Mouse (Mus musculus): ENCODE data around the gene Fto.

Gene Fto

GRCm38 (mm10) chr8:91561241-91561640 lies 247.9 kb downstream of the Fto start:
- in situ Hi-C loops (cut with MboI; ENCODE audit: low pct_unique_long_range_greater_than_20kb in 1 of 2, low sequenced_read_pairs in 2 of 2, unreplicated experiment in 1 of 2): no loop called here

DNA sequence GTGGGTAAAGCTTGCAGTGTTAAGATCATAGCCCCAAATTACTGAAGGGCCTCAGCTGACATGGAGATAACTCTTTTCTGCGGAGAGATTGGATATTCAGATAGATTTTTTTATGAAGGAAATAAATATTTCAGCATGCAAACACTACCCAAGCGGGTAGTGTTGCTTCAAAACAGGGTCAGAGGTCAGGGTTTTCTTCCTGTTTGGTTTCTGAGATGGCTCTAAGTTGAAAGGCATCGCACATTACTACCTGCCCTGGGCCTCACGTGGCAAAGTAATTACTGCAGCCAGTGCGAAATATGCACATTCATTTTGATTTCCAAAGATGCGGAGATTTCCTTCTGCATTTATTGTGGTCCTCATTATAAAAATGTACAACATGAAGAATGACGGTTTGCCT lies 249.3 kb downstream of the Fto start:
- in situ Hi-C loops (cut with MboI; ENCODE audit: low pct_unique_long_range_greater_than_20kb in 1 of 2, low sequenced_read_pairs in 2 of 2, unreplicated experiment in 1 of 2): no loop called here

DNA sequence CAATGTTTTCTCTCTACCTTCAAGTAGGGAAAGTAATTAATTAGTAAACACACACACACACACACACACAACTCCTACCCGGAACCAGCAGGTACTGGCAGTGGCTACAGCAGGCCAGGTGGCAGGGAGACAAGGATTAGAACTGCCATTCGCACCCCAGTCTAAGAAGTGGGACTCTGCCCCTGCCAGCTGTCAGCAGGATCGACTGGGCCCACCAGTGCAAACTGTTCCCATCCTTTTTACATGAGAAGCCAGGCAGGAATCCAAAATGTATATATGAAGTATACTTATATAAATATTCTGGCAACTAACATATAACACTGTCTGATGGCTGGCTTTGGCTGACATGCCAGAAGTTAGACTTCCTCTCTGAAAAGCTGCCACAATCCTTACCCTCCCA lies 250.0 kb downstream of the Fto start:
- in situ Hi-C loops (cut with MboI; ENCODE audit: low pct_unique_long_range_greater_than_20kb in 1 of 2, low sequenced_read_pairs in 2 of 2, unreplicated experiment in 1 of 2): no loop called here

DNA sequence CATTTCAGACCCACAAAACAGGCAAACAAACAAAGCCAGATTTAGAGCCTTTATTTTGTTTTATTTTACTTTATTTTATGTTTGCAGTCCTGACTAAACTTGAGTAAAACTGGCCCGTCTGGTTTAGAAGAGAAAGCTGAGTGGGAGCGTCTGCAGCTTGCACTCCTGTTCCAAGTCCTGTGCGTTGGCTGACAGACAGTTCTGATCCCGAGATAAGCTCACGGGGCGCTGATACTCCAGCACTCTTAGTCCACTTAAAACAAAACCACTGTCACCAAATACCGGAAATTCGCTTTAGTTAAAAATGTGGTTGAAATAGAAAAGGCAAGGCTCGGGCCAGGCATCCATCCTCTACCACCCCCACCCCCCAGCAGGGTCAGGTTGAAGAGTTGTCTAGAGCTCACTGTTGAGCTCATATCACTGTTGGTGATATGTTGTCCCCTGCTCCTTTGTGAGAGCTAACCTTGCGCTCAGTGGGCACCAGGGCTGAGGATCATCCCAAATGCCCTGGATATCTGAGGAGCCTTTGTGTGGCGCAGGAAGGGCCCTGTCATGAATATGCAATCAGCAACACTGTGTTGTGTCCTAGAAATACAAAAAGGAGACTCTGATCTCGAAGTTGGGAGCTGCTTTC lies 252.7 kb downstream of the Fto start:
- in situ Hi-C loops (cut with MboI; ENCODE audit: low pct_unique_long_range_greater_than_20kb in 1 of 2, low sequenced_read_pairs in 2 of 2, unreplicated experiment in 1 of 2): no loop called here

DNA sequence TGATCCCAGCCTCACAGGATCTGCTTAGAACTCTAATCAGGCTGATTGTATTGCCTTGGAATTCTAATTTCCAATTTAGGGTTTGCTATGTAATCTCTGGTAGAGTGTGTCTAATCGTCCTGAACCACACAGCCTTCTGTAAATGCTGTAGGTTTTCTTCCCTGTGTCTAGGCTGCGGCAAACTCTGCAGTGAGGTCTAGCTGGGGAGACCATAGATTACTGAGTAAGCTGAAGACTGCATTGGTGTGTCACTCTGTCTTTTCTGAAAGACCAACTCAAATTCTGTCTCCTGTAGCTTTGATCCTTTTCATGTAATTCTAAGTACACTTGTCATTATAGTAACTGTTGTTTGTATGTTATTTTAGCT lies 253.2 kb downstream of the Fto start:
- in situ Hi-C loops (cut with MboI; ENCODE audit: low pct_unique_long_range_greater_than_20kb in 1 of 2, low sequenced_read_pairs in 2 of 2, unreplicated experiment in 1 of 2): no loop called here

GRCm38 (mm10) chr8:91569874-91570273 lies 256.5 kb downstream of the Fto start:
- in situ Hi-C loops (cut with MboI; ENCODE audit: low pct_unique_long_range_greater_than_20kb in 1 of 2, low sequenced_read_pairs in 2 of 2, unreplicated experiment in 1 of 2): no loop called here

- in situ Hi-C loops (cut with MboI; ENCODE audit: low pct_unique_long_range_greater_than_20kb in 1 of 2, low sequenced_read_pairs in 2 of 2, unreplicated experiment in 1 of 2): no loop called here
Measured at GRCm38 (mm10) chr8:91570809-91571208, 257.5 kb downstream of the Fto start.

GRCm38 (mm10) chr8:91571978-91572377 lies 258.7 kb downstream of the Fto start:
- in situ Hi-C loops (cut with MboI; ENCODE audit: low pct_unique_long_range_greater_than_20kb in 1 of 2, low sequenced_read_pairs in 2 of 2, unreplicated experiment in 1 of 2): no loop called here

- in situ Hi-C loops (cut with MboI; ENCODE audit: low pct_unique_long_range_greater_than_20kb in 1 of 2, low sequenced_read_pairs in 2 of 2, unreplicated experiment in 1 of 2): no loop called here
Measured at GRCm38 (mm10) chr8:91572630-91573029, 259.3 kb downstream of the Fto start.

DNA sequence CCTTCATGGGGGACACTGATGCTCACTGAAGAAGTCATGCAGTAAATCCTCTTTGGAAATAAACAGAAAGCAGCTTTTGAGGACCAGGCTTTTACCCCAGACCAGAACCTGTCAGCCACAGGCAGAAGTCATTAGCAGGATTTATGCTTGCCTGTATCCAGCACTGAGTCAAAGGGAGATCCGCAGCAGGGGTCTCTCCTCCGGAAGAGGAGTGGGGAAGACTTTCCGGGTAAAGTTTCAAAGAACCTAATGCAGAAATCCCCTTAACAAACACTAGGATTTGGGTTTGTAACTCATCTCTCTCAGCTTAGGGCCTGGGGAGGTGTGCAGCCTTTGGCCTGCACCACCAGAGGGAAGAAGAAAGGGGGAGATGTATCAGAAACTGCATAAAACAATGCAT lies 262.3 kb downstream of the Fto start:
- in situ Hi-C loops (cut with MboI; ENCODE audit: low pct_unique_long_range_greater_than_20kb in 1 of 2, low sequenced_read_pairs in 2 of 2, unreplicated experiment in 1 of 2): no loop called here

DNA sequence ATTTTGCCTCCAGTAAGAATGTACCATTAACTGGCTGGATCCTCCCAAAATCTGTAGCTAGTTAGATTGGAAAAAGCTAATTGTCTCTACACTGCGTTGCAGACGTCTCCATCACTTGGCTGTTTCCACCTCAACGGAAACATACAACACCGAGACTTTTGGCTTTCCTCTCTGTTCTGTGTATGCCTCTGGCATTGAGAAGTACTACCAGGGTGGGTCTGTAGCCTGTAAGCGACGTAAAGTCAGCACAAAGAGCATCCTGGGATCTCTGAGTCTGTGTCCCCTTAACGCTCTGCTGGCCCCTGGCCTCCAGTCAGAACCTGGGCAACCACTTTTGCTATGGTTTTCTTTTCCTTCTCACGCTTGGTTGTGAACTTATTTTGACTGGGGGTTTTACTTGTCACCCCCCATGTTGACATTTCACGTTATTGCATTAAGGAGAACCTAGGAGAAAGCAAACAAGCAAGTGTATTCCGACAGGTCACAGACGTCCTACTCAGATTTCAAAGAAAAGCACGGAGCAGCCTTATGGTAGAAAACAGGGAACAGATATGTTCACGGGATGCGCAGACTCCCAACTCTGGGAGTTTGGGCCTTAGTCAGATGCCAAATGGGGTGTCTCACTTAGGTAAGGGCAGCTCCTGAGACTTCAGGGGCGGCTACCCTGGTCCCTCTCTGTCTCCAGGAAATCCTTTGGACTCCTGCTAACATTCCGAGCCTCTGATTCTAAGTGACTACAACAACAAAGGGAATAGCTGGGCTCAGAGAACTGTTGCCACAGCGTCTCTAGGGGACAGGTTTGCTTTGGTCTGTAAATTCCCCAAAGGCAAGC lies 263.0 kb downstream of the Fto start:
- in situ Hi-C loops (cut with MboI; ENCODE audit: low pct_unique_long_range_greater_than_20kb in 1 of 2, low sequenced_read_pairs in 2 of 2, unreplicated experiment in 1 of 2): no loop called here

DNA sequence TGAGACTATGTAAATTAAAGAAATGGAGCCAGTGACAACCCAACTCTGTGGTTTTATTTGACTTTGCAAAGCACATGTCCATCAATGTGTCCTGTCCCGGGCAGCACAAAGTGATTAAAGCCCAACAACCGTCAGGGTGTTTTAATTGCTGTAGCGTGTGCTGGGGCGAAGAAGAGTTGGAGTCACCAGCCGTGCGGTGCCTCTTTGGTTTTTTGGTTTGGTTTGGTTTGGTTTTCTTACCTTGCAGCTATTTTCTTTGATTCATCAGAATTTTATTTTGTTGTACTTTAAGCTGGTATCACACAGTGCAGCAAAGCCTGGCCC lies 263.6 kb downstream of the Fto start:
- in situ Hi-C loops (cut with MboI; ENCODE audit: low pct_unique_long_range_greater_than_20kb in 1 of 2, low sequenced_read_pairs in 2 of 2, unreplicated experiment in 1 of 2): no loop called here

- in situ Hi-C loops (cut with MboI; ENCODE audit: low pct_unique_long_range_greater_than_20kb in 1 of 2, low sequenced_read_pairs in 2 of 2, unreplicated experiment in 1 of 2): no loop called here
Measured at GRCm38 (mm10) chr8:91577605-91578004, 264.3 kb downstream of the Fto start.

DNA sequence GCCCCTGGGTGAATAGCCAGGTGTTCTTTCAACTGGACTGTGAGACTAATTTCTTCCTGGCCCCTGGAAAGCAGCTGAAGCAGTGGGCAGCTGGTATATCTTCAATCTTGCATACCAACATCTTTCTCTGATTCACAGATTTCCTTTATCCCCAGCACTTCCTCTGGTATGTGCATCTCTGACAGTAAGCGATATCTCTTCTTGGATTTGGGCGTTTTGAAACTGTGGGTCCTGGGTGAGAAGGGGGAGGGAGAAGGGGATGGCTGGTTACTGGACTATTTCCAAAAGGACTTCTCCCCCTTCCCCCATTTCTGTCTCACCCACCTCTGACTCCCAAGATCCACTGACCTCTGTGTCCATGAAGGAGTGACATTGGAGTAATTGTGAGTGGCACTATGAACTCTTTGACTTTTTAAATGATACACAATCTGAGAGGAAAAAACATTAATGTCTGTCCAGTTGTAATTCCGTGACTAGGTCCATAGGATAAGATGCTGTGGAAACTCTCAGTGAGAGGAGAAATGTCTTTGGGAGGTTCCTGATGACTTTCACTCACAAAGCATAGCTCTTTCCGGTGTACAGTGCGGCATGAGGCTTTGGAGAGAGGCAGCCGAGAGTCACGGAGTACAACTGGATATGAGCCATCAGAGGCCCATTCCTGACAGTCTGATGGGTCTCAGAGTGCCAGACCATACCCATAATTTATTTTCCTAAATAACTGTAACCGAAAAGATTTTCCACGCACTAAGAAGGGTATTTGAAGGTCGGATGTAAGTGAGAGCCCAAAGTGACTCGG lies 271.5 kb downstream of the Fto start:
- in situ Hi-C loops (cut with MboI; ENCODE audit: low pct_unique_long_range_greater_than_20kb in 1 of 2, low sequenced_read_pairs in 2 of 2, unreplicated experiment in 1 of 2): no loop called here

DNA sequence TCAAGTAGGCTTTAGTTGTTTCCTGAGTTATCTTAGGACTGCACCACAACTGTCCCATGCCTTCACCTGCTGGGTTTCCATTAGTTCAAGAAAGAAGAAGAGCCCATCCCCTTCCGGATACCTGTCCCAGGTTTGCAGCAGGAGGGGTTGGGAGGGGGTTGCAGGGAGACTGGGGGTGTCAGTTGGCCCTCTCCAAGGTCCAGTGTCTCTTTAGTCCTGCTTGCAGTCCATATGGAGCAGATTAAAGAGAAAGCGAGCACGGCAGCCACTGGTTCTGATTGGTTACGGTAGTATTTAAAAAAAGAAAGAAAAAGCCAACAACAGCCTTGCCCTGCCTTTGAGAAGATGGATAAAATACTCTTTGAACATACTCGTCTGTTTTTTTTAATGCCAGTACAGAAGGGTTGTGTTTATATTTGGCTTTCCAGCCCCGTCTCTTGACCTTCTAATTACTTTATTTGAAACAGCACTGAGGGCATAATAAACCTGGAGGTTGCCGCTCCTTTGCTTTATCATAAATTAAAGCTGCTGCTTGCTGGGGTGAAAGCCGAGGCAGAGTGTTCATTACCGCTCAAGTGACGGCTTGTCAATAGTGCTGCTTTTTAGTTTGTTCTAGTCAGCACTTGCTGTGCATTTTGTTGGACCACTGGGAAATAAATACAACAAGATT lies 279.2 kb downstream of the Fto start:
- in situ Hi-C loops (cut with MboI; ENCODE audit: low pct_unique_long_range_greater_than_20kb in 1 of 2, low sequenced_read_pairs in 2 of 2, unreplicated experiment in 1 of 2): no loop called here

DNA sequence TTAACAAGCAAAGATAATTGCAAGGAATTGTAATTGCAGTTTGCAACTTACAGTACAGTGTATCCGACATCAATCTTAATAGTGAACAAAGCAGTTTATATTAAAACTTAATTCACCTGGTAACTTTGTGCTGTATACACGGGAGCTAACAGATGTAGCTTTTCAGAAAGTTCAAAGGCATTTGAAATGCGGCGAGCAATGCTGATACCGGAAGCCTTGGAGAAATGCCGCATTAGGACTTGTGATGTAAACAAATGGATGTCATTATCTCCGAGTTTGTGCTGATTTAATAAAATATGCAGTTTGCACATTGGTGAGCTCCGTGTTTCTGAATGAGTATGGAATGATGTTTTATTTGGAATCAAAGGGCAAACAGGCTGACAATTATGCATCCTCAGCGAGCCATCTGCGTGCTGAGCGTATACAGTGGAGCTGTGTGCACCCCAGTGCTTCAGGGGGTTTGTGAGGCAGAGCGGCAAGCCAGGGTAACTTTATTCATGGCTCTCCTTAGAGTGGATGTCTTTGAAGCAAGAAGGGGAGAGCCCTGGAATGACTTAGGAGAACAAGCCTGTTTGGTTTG lies 280.0 kb downstream of the Fto start:
- in situ Hi-C loops (cut with MboI; ENCODE audit: low pct_unique_long_range_greater_than_20kb in 1 of 2, low sequenced_read_pairs in 2 of 2, unreplicated experiment in 1 of 2): no loop called here

DNA sequence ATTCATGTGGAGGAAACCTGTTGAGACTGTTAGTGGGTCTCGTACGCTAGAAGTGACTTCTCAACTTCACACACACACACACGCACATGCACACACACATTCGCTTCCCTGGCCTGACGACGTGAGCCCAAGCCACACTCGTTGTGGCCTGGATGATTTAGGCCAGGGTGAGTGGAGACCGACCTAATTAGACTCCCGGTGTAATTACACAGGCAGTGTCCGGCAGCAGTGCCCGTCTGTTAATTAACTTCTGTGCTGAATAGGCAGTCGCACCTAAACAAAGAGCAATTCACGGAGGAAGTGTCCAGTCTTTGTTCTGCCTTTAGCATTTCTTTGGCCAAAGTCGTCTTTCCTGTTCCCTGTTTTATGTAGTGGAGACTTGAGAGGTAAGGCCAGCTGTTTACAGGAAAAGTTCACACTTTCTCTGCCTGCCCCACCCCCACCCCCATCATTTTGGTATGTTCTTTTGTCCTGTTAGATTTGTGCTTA lies 286.1 kb downstream of the Fto start:
- in situ Hi-C loops (cut with MboI; ENCODE audit: low pct_unique_long_range_greater_than_20kb in 1 of 2, low sequenced_read_pairs in 2 of 2, unreplicated experiment in 1 of 2): no loop called here

- in situ Hi-C loops (cut with MboI; ENCODE audit: low pct_unique_long_range_greater_than_20kb in 1 of 2, low sequenced_read_pairs in 2 of 2, unreplicated experiment in 1 of 2): no loop called here
Measured at GRCm38 (mm10) chr8:91603751-91604150, 290.4 kb downstream of the Fto start.

- in situ Hi-C loops (cut with MboI; ENCODE audit: low pct_unique_long_range_greater_than_20kb in 1 of 2, low sequenced_read_pairs in 2 of 2, unreplicated experiment in 1 of 2): no loop called here
Measured at GRCm38 (mm10) chr8:91605901-91606300, 292.6 kb downstream of the Fto start.
